Mouse (Mus musculus) C2C12 (cell line): ENCODE data around the gene Abhd17c. TPM values are rescaled to one million over a fixed set of nuclear protein-coding genes. Genes with fewer than 3 reads are reported as not detected.

ENCODE experiments used
- H3K27me3 ChIP-seq: one replicate; pipeline ENCODE4 v1.6.1; 2011; ENCODE audit not compliant: control insufficient read depth, insufficient read depth, insufficient read length
- H3K36me3 ChIP-seq: one replicate; pipeline ENCODE4 v1.6.1; 2011; ENCODE audit not compliant: control insufficient read depth, insufficient read depth
- H3K4me3 ChIP-seq: one replicate; pipeline ENCODE4 v1.5.1; 2011; ENCODE audit warnings: mild to moderate bottlenecking, control low read depth; ENCODE audit not compliant: poor library complexity, insufficient read depth, severe bottlenecking
- H3K79me2 ChIP-seq: one replicate; pipeline ENCODE4 v1.6.1; 2011; ENCODE audit not compliant: control insufficient read depth, insufficient read depth
- H3K79me3 ChIP-seq: one replicate; pipeline ENCODE4 v1.6.1; 2011; ENCODE audit warnings: low read depth, control low read depth
- H3ac ChIP-seq: one replicate; pipeline ENCODE3; 2011; ENCODE audit warnings: low read depth; ENCODE audit not compliant: control insufficient read depth, insufficient read length
- CEBPB ChIP-seq: IDR thresholded peaks from one replicate; pipeline ENCODE4 v1.6.1; 2011; ENCODE audit warnings: low read depth, mild to moderate bottlenecking, control low read depth, moderate library complexity
- CTCF ChIP-seq: IDR thresholded peaks from one replicate; pipeline ENCODE4 v1.5.1; 2011; ENCODE audit not compliant: control insufficient read depth, insufficient read depth, insufficient read length
- FOSL1 ChIP-seq: IDR thresholded peaks from one replicate; pipeline ENCODE4 v1.8.0; 2011; ENCODE audit warnings: mild to moderate bottlenecking, low read length; ENCODE audit not compliant: poor library complexity, insufficient read depth, severe bottlenecking
- MAX ChIP-seq: IDR thresholded peaks from one replicate; pipeline ENCODE4 v1.6.1; 2011; ENCODE audit warnings: mild to moderate bottlenecking, control low read depth
- MYOD1 ChIP-seq: IDR thresholded peaks from one replicate; pipeline ENCODE4 v1.6.1; 2011; ENCODE audit warnings: low read depth; ENCODE audit not compliant: control insufficient read depth, insufficient read length
- MYOG ChIP-seq: IDR thresholded peaks from one replicate; pipeline ENCODE4 v1.6.1; 2011; ENCODE audit not compliant: control insufficient read depth, insufficient read length; ENCODE audit errors: extremely low read depth
- USF1 ChIP-seq: IDR thresholded peaks from one replicate; pipeline ENCODE4 v1.6.1; 2011; ENCODE audit warnings: low read depth, mild to moderate bottlenecking, control low read depth, moderate library complexity
- polyA plus RNA-seq: library from polyadenylated mRNA; unstranded; fragments of >200 nt; fragmentation: generic; extraction: Trizol; gene quantifications from one replicate; pipeline ENCODE4 v1.2.1, GENCODE M21; 2012; ENCODE audit warnings: missing spikeins

Gene Abhd17c
- polyA plus RNA-seq, 1 experiment = 32.9 TPM

DNA sequence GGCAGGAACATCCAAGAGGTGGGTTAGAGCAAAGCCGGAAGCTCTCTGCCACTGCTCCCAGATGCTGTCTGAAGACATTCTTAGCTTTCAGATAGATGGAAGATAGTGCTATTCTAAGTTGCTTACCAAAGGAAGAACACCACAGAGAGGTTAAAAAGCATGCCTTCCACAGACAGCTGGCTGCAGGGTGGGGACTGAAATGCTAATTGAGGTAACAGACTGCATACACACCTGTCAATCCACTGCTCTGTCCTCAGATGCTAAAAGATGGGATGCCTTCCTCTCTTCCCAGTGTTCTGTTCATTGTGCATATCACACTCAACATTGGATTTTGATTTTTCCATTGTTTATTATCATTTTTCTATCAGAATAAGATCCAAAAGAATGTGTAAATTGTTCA, 53.6 kb downstream of the Abhd17c start:
- no peak for TF ChIP-seq MYOD1
- no peak for TF ChIP-seq MYOG
- no peak for TF ChIP-seq FOSL1
- no peak for TF ChIP-seq MAX
- TF ChIP-seq USF1 = no peak
- TF ChIP-seq CEBPB = no peak
- TF ChIP-seq CTCF = no peak
- H3ac ChIP-seq = no peak overlapping the region

DNA sequence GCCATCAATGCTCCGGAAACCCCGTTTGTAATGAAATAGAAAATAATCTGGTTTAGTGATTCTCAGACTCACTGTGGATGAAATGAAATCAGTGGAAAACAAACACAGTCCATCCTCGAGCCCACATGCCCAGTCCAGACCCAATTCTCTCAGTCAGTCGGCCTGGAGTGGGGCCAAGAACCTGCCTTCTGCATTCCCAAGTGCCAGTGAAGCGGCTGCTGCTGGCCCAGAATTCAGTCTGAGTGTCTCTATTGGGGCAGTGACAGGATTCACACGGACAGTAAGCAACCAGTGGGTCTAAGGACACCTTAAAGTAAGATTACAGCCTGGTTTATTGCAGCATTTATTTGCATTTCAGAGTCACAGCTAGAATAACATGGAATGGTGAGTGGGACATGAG, 55.2 kb downstream of the Abhd17c start:
- H3ac ChIP-seq = no peak overlapping the region
- no peaks in the 10 kb centered on the region for H3K36me3 ChIP-seq
- H3K4me3 ChIP-seq = no peak overlapping the region
- H3K27me3 ChIP-seq = no peaks in the 10 kb centered on the region
- no peaks in the 10 kb centered on the region for H3K79me3 ChIP-seq
- no peaks in the 10 kb centered on the region for H3K79me2 ChIP-seq
- TF ChIP-seq CTCF (no peak), CEBPB (no peak), MAX (no peak), USF1 (no peak), MYOG (no peak), MYOD1 (no peak), FOSL1 (no peak)

More for the DNA sequence above, 53.6 kb downstream of the Abhd17c start:
- Histone ChIP-seq H3K36me3 (no peaks in the 10 kb centered on the region), H3K4me3 (no peak overlapping the region), H3K27me3 (no peaks in the 10 kb centered on the region), H3K79me3 (no peaks in the 10 kb centered on the region), H3K79me2 (no peaks in the 10 kb centered on the region)

DNA sequence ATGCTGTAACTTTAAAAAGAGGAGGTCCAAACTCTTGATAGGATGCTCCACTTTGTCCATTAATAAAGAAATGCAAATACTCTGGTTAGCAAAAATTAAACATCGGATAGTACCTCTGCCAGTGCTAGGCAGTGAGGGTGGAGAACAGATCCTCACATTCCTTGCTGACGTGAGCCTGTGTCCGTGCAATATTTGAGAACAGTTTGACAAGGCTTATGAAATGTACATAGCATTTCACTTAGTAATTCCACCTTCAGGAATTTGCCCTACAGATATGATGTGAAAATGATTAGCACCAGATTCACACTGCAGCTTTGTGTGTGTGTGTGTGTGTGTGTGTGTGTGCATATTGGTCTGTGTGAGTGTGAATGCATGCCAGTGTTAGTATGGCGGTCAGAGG, 60.9 kb downstream of the Abhd17c start:
- H3K27me3 ChIP-seq = no peaks in the 10 kb centered on the region
- no peak overlapping the region for H3K4me3 ChIP-seq
- TF ChIP-seq FOSL1 (no peak), MYOD1 (no peak), CEBPB (no peak), MAX (no peak), MYOG (no peak), CTCF (no peak), USF1 (no peak)
- H3K79me3 ChIP-seq = no peaks in the 10 kb centered on the region
- no peak overlapping the region for H3ac ChIP-seq
- no peaks in the 10 kb centered on the region for H3K79me2 ChIP-seq
- no peaks in the 10 kb centered on the region for H3K36me3 ChIP-seq

DNA sequence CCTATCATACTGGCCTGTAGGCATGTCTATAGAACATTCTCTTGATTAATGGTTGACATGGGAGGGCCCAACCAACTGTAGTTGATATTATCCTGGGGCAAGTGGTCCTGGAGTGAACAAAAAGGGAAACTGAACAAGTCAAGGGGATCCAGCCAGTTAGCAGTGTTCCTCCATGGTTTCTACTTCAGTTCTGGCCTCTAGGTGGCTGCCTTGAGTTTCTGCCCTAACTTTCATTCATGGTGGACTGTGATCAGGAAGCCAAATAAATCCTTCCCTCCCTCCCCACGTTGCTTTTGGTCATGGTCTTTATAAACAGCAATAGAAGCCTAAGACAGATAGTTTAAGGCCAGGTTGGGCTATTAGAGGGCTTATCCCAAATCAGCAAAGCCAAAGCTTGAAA, 61.9 kb downstream of the Abhd17c start:
- Histone ChIP-seq H3K36me3 (no peaks in the 10 kb centered on the region), H3K79me3 (no peaks in the 10 kb centered on the region), H3ac (no peak overlapping the region), H3K4me3 (no peak overlapping the region), H3K79me2 (no peaks in the 10 kb centered on the region), H3K27me3 (no peaks in the 10 kb centered on the region)
- TF ChIP-seq CTCF (peak; percentile 53), MAX (no peak)

DNA sequence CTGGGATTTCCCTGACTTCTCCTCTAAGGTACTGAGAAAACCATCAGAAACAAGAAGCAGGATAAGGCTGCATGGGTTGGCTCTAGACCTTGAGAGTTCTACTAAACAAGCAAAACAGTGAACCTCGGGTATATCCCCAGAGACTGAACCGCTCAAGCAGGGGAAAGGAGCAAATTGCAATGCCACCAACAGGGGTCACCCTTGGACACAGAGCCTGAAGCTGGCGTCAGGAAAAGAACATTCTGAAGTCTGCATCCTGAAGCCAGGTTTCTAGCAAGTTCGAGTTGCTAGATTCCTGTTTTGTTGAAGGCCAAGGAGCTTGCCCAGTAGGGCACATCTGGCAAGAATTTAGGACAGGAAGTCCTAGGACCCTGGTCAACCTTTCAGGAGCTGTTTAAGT, 62.7 kb downstream of the Abhd17c start:
- Histone ChIP-seq H3ac (no peak overlapping the region), H3K4me3 (no peak overlapping the region), H3K27me3 (no peaks in the 10 kb centered on the region), H3K79me2 (no peaks in the 10 kb centered on the region), H3K79me3 (no peaks in the 10 kb centered on the region), H3K36me3 (no peaks in the 10 kb centered on the region)
- TF ChIP-seq CTCF = peak; percentile 64
- TF ChIP-seq FOSL1 = no peak

DNA sequence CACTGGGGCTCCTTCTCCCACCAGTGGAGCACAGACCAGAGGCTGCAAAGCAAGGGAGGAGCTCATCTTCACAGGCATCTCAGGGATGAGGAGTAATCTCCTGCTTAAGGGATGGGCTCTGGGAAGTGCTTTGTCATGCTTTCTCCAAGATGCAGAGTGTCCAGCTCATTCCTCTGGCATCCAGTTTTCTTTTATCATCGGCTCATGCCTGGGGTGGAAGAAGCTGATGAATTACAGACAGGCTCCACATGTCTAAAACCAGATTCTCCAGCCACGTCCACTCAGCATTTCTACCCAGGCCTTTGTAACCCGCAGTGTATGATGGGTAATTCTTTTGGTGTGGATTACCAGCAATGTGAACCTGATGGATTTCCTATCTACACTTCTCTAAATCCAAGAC, 63.5 kb downstream of the Abhd17c start:
- Histone ChIP-seq H3K79me2 (no peaks in the 10 kb centered on the region), H3K27me3 (no peaks in the 10 kb centered on the region), H3K4me3 (no peak overlapping the region), H3K36me3 (no peaks in the 10 kb centered on the region), H3K79me3 (no peaks in the 10 kb centered on the region), H3ac (no peak overlapping the region)
- TF ChIP-seq USF1 (no peak), MYOD1 (no peak), CTCF (no peak), MAX (no peak), MYOG (no peak), CEBPB (no peak), FOSL1 (no peak)
